Mouse (Mus musculus): Measurements from ENCODE around the gene Nr4a2. TPM values are rescaled to one million over a fixed set of nuclear protein-coding genes. Genes with fewer than 3 reads are reported as not detected.

Nr4a2 gene
- total and polyA plus RNA-seq, 3 experiments: 2.0 TPM; not detected in 1

GRCm38 (mm10) chr2:57114211-57115151 lies 9.3 kb downstream of the Nr4a2 start (continued):
- TF ChIP-seq NRF1 (IDR thresholded peaks at IDR 0.05; ENCODE audit: insufficient read depth, low read depth, low read length, poor library complexity, severe bottlenecking) (0 out of 2 replicates have a peak, but pooled peaks have one; percentile 12), POLR2A (IDR thresholded peaks at IDR 0.05; ENCODE audit: control insufficient read depth in 1 of 2, insufficient read depth in 1 of 2, low read depth in 1 of 2, low read length in 2 of 2, poor library complexity in 1 of 2) (no peak; a peak in 2 of 4 replicates), ZNF384 (IDR thresholded peaks at IDR 0.05; ENCODE audit: low read depth, low read length) (peak; percentile 29; the same call in 1 of the 2 replicates), CHD1 (IDR thresholded peaks at IDR 0.05; ENCODE audit: low read depth, low read length) (no peak)

GRCm38 (mm10) chr2:57113431-57113830 lies 10.4 kb downstream of the Nr4a2 start:
- H3K27me3 ChIP-seq (ENCODE audit: control insufficient read depth in 1 of 2, insufficient read depth in 2 of 2, low read length in 2 of 2): no peaks in the 10 kb centered on the region
- TF ChIP-seq MAZ (IDR thresholded peaks at IDR 0.05; ENCODE audit: low read depth, low read length) (no peak), CHD1 (IDR thresholded peaks at IDR 0.05; ENCODE audit: low read depth, low read length) (no peak), GABPA (IDR thresholded peaks at IDR 0.05; ENCODE audit: low read depth, low read length) (no peak), MAFK (IDR thresholded peaks at IDR 0.05; ENCODE audit: borderline replicate concordance, low read depth, low read length) (no peak)

DNA sequence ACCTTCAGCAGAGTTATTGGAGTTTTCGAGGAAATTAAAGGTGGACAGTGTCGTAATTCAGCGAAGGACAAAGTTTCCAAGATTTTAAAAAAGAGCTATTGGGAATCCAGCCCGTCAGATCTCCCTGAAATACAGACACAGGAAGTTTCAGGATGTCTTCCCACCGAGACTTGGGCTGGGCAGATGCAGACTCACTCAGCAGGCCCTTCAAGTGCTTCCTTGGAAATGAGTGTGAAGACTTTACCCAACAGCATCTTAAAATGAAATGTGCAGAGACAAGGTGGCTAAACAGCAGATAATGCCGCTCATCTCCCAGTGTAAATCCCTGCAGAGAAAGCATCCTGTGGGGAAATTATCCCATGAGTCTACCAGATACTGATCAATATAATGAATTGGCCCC lies 10.9 kb downstream of the Nr4a2 start:
- Histone ChIP-seq H3K9me3 (replicated peaks; ENCODE audit: insufficient read depth, low read length) (no peaks in the 10 kb centered on the region), H3K4me1 (ENCODE audit: control insufficient read depth in 1 of 2, insufficient read depth in 2 of 2, low read length in 2 of 2) (0 out of 4 replicates have a peak, but pooled peaks cover 0 to 3% of the 10 kb centered on the region in 2 experiments), H3K36me3 (ENCODE audit: control insufficient read depth in 1 of 2, insufficient read depth in 2 of 2, low read length in 2 of 2) (peaks cover 0 to 2% of the 10 kb centered on the region in 2 experiments; a peak in 1 of 4 replicates), H3K79me2 (ENCODE audit: control insufficient read depth, insufficient read depth, low read length, poor library complexity) (no peaks in the 10 kb centered on the region; the same call in 1 of the 2 replicates), H3K9ac (ENCODE audit: control insufficient read depth, low read depth, low read length, poor library complexity, severe bottlenecking) (no peak overlapping the region), H3K27me3 (ENCODE audit: control insufficient read depth in 1 of 2, insufficient read depth in 2 of 2, low read length in 2 of 2) (no peaks in the 10 kb centered on the region), H3K27ac (ENCODE audit: control insufficient read depth, low read depth, low read length) (no peak overlapping the region), H3K4me3 (ENCODE audit: control insufficient read depth in 1 of 2, insufficient read depth in 1 of 2, low read depth in 2 of 2, low read length in 2 of 2) (no peak overlapping the region)
- no peak for TF ChIP-seq POLR2AphosphoS5 (IDR thresholded peaks at IDR 0.05; ENCODE audit: borderline replicate concordance, low read depth, low read length)
- no peak for TF ChIP-seq UBTF (IDR thresholded peaks at IDR 0.05; ENCODE audit: borderline replicate concordance, insufficient read depth, low read depth, low read length)
- no peak for DNase-seq (ENCODE audit: low read depth, low spot score)

More at GRCm38 (mm10) chr2:57113431-57113830, 10.4 kb downstream of the Nr4a2 start:
- Histone ChIP-seq H3K79me2 (ENCODE audit: control insufficient read depth, insufficient read depth, low read length, poor library complexity) (no peaks in the 10 kb centered on the region; the same call in 1 of the 2 replicates), H3K4me1 (ENCODE audit: control insufficient read depth in 1 of 2, insufficient read depth in 2 of 2, low read length in 2 of 2) (peaks cover under 1 to 3% of the 10 kb centered on the region in 2 experiments; a peak in 1 of 4 replicates), H3K9me3 (replicated peaks; ENCODE audit: insufficient read depth, low read length) (no peaks in the 10 kb centered on the region), H3K4me3 (ENCODE audit: control insufficient read depth in 1 of 2, insufficient read depth in 1 of 2, low read depth in 2 of 2, low read length in 2 of 2) (peak overlapping the region in 1 of 2 experiments; percentile 71; a peak in 2 of 4 replicates), H3K9ac (ENCODE audit: control insufficient read depth, low read depth, low read length, poor library complexity, severe bottlenecking) (no peak overlapping the region), H3K27ac (ENCODE audit: control insufficient read depth, low read depth, low read length) (no peak overlapping the region), H3K36me3 (ENCODE audit: control insufficient read depth in 1 of 2, insufficient read depth in 2 of 2, low read length in 2 of 2) (peaks cover 0 to 2% of the 10 kb centered on the region in 2 experiments; a peak in 1 of 4 replicates)
- DNase-seq (ENCODE audit: low read depth, low spot score): no peak
